Mouse (Mus musculus) stomach, postnatal 0 days (tissue): ENCODE measurements at regions not wholly inside any gene's neighbourhood (a gene's known extent, or its start where the extent isn't known, plus 50 kb on each side); places are given as distances from the start of the nearest gene placed in this dataset.

Experiments used
- CTCF ChIP-seq: IDR thresholded peaks from 2 replicates; pipeline ENCODE4 v1.5.1; 2016; ENCODE audit warnings: antibody characterized with exemption, low read depth, mild to moderate bottlenecking, moderate library complexity
- EP300 ChIP-seq: optimal IDR thresholded peaks from 2 replicates; pipeline ENCODE3; 2016; ENCODE audit warnings: antibody characterized with exemption

- TF ChIP-seq CTCF (no peak), EP300 (no peak)
Observed at GRCm38 (mm10) chr3:52499581-52499980, 231.4 kb downstream of the Foxo1 start.
